Mouse (Mus musculus): Measurements from ENCODE around the gene Tmbim1. TPM values are rescaled to one million over a fixed set of nuclear protein-coding genes. Genes with fewer than 3 reads are reported as not detected.

Gene Tmbim1
- polyA plus RNA-seq, 1 experiment from 2014 or later, result 18.8 TPM

DNA sequence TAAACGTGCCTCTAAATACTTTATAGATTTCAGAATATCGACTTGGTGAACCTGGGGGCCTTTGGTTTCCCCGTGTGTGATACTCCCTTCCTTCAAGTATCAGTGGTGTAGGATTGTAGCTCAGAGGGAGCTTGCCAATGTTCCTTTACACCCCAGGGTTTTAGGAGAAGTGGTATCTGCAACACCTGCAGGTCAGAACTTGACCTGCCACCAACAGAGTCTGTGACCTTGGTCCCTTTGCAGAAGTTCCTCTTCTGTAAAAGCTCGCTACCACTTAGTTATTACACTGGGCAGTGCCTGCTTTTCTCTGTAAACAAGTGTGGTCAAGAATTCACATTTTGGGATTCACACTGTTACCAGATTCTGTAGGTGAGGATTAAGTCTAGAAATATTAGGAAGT is 55.3 kb downstream of the Tmbim1 start:
- Histone ChIP-seq H3K4me3 (ENCODE audit: low read depth, low read length) (no peak overlapping the region), H3K9ac (ENCODE audit: low read depth, low read length) (no peak overlapping the region), H3K4me1 (ENCODE audit: control insufficient read depth, low read depth, low read length) (peaks cover 14% of the 10 kb centered on the region; the same call in 1 of the 2 replicates), H3K27ac (ENCODE audit: low read length) (peak overlapping the region; percentile 90), H3K36me3 (ENCODE audit: control insufficient read depth, insufficient read depth) (peaks cover 40% of the 10 kb centered on the region), H3K4me2 (ENCODE audit: low read depth, low read length) (no peak overlapping the region), H3K27me3 (ENCODE audit: control insufficient read depth, insufficient read depth, low read depth, low read length) (no peaks in the 10 kb centered on the region), H3K9me3 (replicated peaks; ENCODE audit: control insufficient read depth, low read length) (no peaks in the 10 kb centered on the region)
- no peak for ATAC-seq (ENCODE audit: low read depth)
- WGBS (ENCODE audit: insufficient replicate concordance), result 63% methylated on average over 4 of the region's 4 CpGs

DNA sequence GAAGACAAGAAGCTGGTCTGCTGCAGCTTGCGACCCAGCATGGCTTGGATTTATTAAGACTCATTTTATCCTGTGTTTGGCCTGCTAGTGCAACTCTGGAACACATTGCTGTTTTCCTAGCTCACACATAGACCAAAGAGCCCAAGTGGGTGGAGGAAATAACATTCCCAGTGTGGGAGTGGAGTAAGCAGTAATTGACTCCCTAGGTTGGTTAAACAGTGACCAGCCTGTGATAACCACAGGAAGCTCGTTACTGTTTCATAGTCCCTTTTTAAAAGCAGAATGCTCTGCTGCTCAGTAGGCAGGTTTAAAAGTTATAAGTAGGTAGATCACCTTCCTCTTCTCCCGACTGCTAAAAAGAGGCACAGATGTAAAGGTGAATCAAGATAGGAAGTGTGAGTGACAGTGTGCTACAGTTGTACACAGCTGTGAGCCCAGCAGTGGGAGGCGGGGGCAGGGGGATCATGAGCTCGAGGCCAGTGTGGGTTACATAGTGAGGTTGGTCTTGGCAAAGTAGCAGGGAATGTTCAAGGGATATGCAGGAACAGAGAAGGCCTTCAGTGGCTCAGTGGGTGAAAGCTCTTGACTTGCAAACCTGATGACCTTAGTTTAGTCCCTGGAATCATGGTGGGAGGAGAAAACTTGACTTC is 56.0 kb downstream of the Tmbim1 start:
- no peaks in the 10 kb centered on the region for H3K27me3 ChIP-seq (ENCODE audit: control insufficient read depth, insufficient read depth, low read depth, low read length)
- H3K27ac ChIP-seq (ENCODE audit: low read length), result peak overlapping the region; percentile 90
- peaks cover 14% of the 10 kb centered on the region; the same call in 1 of the 2 replicates for H3K4me1 ChIP-seq (ENCODE audit: control insufficient read depth, low read depth, low read length)
- H3K4me3 ChIP-seq (ENCODE audit: low read depth, low read length), result no peak overlapping the region
- peaks cover 36% of the 10 kb centered on the region for H3K36me3 ChIP-seq (ENCODE audit: control insufficient read depth, insufficient read depth)
- H3K9ac ChIP-seq (ENCODE audit: low read depth, low read length), result no peak overlapping the region
- peak; percentile 77 for ATAC-seq (ENCODE audit: low read depth)
- WGBS (ENCODE audit: insufficient replicate concordance), result 35% methylated on average over 5 of the region's 5 CpGs
- no peaks in the 10 kb centered on the region for H3K9me3 ChIP-seq (replicated peaks; ENCODE audit: control insufficient read depth, low read length)
- H3K4me2 ChIP-seq (ENCODE audit: low read depth, low read length), result peak overlapping the region; percentile 26

DNA sequence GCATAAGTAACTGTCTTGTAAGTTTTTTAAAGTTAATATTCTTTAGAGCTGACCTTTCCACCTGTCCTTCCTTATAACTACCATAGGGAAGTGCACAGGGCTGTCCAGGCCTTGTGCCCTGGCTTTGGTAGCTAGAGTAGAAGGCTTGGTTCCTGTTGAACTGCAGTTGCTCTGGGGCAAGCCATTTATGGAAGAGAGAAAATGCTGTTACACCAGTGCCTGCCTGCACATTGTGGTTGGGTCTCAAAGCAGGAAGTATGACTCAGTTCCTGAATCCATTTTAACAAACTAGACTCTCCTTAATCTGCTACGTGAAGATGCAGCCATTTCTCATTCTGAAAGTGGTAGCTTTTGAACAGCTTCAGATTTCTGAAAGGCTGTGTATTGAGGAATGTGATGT is 56.6 kb downstream of the Tmbim1 start:
- peak; percentile 62 for ATAC-seq (ENCODE audit: low read depth)
- Histone ChIP-seq H3K36me3 (ENCODE audit: control insufficient read depth, insufficient read depth) (peaks cover 31% of the 10 kb centered on the region), H3K4me3 (ENCODE audit: low read depth, low read length) (no peak overlapping the region), H3K4me2 (ENCODE audit: low read depth, low read length) (peak overlapping the region; percentile 26), H3K27me3 (ENCODE audit: control insufficient read depth, insufficient read depth, low read depth, low read length) (no peaks in the 10 kb centered on the region), H3K9me3 (replicated peaks; ENCODE audit: control insufficient read depth, low read length) (no peaks in the 10 kb centered on the region), H3K27ac (ENCODE audit: low read length) (peak overlapping the region; percentile 90), H3K9ac (ENCODE audit: low read depth, low read length) (no peak overlapping the region), H3K4me1 (ENCODE audit: control insufficient read depth, low read depth, low read length) (peaks cover 16% of the 10 kb centered on the region; the same call in 1 of the 2 replicates)
- 18% methylated on average over 1 of the region's 1 CpGs for WGBS (ENCODE audit: insufficient replicate concordance)

- Histone ChIP-seq H3K27ac (ENCODE audit: low read length) (no peak overlapping the region), H3K4me3 (ENCODE audit: low read depth, low read length) (no peak overlapping the region), H3K36me3 (ENCODE audit: control insufficient read depth, insufficient read depth) (peaks cover 5% of the 10 kb centered on the region; the same call in 1 of the 2 replicates), H3K9me3 (replicated peaks; ENCODE audit: control insufficient read depth, low read length) (no peaks in the 10 kb centered on the region), H3K4me1 (ENCODE audit: control insufficient read depth, low read depth, low read length) (peaks cover 27% of the 10 kb centered on the region), H3K4me2 (ENCODE audit: low read depth, low read length) (no peak overlapping the region), H3K9ac (ENCODE audit: low read depth, low read length) (no peak overlapping the region), H3K27me3 (ENCODE audit: control insufficient read depth, insufficient read depth, low read depth, low read length) (no peaks in the 10 kb centered on the region)
- ATAC-seq (ENCODE audit: low read depth), result no peak
- WGBS (ENCODE audit: insufficient replicate concordance), result 57% methylated on average over 2 of the region's 2 CpGs
These were observed 59.9 kb downstream of the Tmbim1 start for GRCm38 (mm10) chr1:74245525-74245924.

DNA sequence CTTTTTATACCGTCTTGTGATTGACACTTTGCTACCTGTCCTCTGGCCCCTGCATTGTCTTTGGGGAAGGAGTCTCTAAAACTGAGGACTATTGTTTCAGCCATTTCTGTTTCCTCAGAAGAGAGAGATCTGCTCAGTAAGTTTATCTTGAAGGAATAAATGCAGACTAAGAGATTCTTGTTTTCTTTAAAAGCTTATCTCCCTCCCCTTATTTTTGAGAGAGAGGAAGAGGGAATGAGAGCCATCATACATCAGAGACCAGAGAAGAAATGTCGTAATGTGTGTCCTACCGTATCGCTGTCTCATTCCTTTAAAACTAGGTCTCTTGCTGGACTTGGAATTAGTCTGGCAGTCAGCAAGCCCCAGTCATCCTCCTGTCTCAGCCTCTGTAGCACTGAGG is 64.6 kb downstream of the Tmbim1 start:
- Histone ChIP-seq H3K4me1 (ENCODE audit: control insufficient read depth, low read depth, low read length) (peaks cover 42% of the 10 kb centered on the region), H3K4me2 (ENCODE audit: low read depth, low read length) (peak overlapping the region; percentile 5; the same call in 1 of the 2 replicates), H3K9ac (ENCODE audit: low read depth, low read length) (no peak overlapping the region), H3K27ac (ENCODE audit: low read length) (no peak overlapping the region; the same call in 1 of the 2 replicates), H3K4me3 (ENCODE audit: low read depth, low read length) (no peak overlapping the region), H3K36me3 (ENCODE audit: control insufficient read depth, insufficient read depth) (no peaks in the 10 kb centered on the region), H3K9me3 (replicated peaks; ENCODE audit: control insufficient read depth, low read length) (no peaks in the 10 kb centered on the region), H3K27me3 (ENCODE audit: control insufficient read depth, insufficient read depth, low read depth, low read length) (no peaks in the 10 kb centered on the region)
- no peak for ATAC-seq (ENCODE audit: low read depth)
- WGBS (ENCODE audit: insufficient replicate concordance), result 47% methylated on average over 4 of the region's 4 CpGs

- no peak overlapping the region for H3K4me3 ChIP-seq (ENCODE audit: low read depth, low read length)
- no peak overlapping the region; the same call in 1 of the 2 replicates for H3K27ac ChIP-seq (ENCODE audit: low read length)
- no peaks in the 10 kb centered on the region for H3K27me3 ChIP-seq (ENCODE audit: control insufficient read depth, insufficient read depth, low read depth, low read length)
- no peaks in the 10 kb centered on the region for H3K36me3 ChIP-seq (ENCODE audit: control insufficient read depth, insufficient read depth)
- H3K4me2 ChIP-seq (ENCODE audit: low read depth, low read length), result 0 out of 2 replicates have a peak overlapping the region, but pooled peaks have one; percentile 76
- WGBS (ENCODE audit: insufficient replicate concordance), result 47% methylated on average over 6 of the region's 6 CpGs
- ATAC-seq (ENCODE audit: low read depth), result no peak
- H3K9me3 ChIP-seq (replicated peaks; ENCODE audit: control insufficient read depth, low read length), result no peaks in the 10 kb centered on the region
- no peak overlapping the region for H3K9ac ChIP-seq (ENCODE audit: low read depth, low read length)
- peaks cover 47% of the 10 kb centered on the region for H3K4me1 ChIP-seq (ENCODE audit: control insufficient read depth, low read depth, low read length)
These were observed 65.1 kb downstream of the Tmbim1 start for GRCm38 (mm10) chr1:74240311-74240710.

DNA sequence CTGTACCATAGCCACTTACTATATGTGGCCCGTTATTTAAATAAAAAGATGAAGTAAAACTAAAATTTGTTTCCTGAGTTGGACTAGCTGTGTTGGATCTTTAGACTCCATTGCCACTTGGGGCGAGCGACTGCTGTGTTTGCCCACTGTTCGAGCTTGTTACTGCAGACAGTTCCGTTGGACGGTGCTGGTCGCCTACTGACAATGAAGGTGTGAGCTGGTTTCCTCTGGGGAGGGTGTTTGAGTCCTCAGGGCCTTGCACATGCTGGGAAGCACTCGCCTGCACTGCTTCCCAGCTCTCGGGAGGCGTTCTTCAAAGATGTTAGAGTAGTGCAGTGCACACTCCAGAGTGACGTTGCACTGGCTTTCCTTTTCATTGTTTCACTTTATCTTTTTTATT is 65.8 kb downstream of the Tmbim1 start:
- H3K4me3 ChIP-seq (ENCODE audit: low read depth, low read length), result peak overlapping the region; percentile 98
- peaks cover 47% of the 10 kb centered on the region for H3K4me1 ChIP-seq (ENCODE audit: control insufficient read depth, low read depth, low read length)
- ATAC-seq (ENCODE audit: low read depth), result no peak
- peak overlapping the region; percentile 97 for H3K27ac ChIP-seq (ENCODE audit: low read length)
- no peaks in the 10 kb centered on the region for H3K9me3 ChIP-seq (replicated peaks; ENCODE audit: control insufficient read depth, low read length)
- H3K36me3 ChIP-seq (ENCODE audit: control insufficient read depth, insufficient read depth), result no peaks in the 10 kb centered on the region
- 17% methylated on average over 11 of the region's 11 CpGs for WGBS (ENCODE audit: insufficient replicate concordance)
- H3K4me2 ChIP-seq (ENCODE audit: low read depth, low read length), result peak overlapping the region; percentile 76
- peak overlapping the region; percentile 13; the same call in 1 of the 2 replicates for H3K9ac ChIP-seq (ENCODE audit: low read depth, low read length)
- no peaks in the 10 kb centered on the region for H3K27me3 ChIP-seq (ENCODE audit: control insufficient read depth, insufficient read depth, low read depth, low read length)

DNA sequence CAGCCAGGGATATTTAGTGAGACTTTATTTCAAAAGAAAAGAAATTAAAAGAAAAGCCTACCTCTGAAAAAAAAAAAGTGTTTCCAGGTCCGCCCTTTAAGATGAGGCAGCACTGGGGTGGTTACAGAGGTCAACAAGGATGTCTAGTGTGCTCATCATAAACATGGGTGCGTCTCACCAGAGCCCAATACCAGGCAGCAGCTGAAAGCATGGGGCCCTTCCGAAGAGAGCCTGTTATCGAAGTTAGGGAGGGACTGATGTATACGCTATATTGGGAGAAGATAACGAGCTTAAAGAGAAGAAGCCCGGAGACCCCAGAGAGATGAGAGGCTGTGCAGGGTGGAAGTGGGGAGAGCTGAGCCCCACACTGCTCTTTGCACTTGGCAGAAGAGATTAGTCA is 66.3 kb downstream of the Tmbim1 start:
- Histone ChIP-seq H3K4me2 (ENCODE audit: low read depth, low read length) (peak overlapping the region; percentile 76), H3K9me3 (replicated peaks; ENCODE audit: control insufficient read depth, low read length) (no peaks in the 10 kb centered on the region), H3K9ac (ENCODE audit: low read depth, low read length) (peak overlapping the region; percentile 47; the same call in 1 of the 2 replicates), H3K4me3 (ENCODE audit: low read depth, low read length) (peak overlapping the region; percentile 98), H3K27me3 (ENCODE audit: control insufficient read depth, insufficient read depth, low read depth, low read length) (no peaks in the 10 kb centered on the region), H3K36me3 (ENCODE audit: control insufficient read depth, insufficient read depth) (no peaks in the 10 kb centered on the region), H3K4me1 (ENCODE audit: control insufficient read depth, low read depth, low read length) (peaks cover 47% of the 10 kb centered on the region), H3K27ac (ENCODE audit: low read length) (peak overlapping the region; percentile 97)
- peak; percentile 44 for ATAC-seq (ENCODE audit: low read depth)
- WGBS (ENCODE audit: insufficient replicate concordance), result 10% methylated on average over 7 of the region's 7 CpGs
